Mouse (Mus musculus) left cerebral cortex, adult 2 months (tissue): ENCODE measurements around the gene Mindy4. TPM values are rescaled to one million over a fixed set of nuclear protein-coding genes. Genes with fewer than 3 reads are reported as not detected.

Source experiments
- DNase-seq, 2 experiments: peaks; one replicate each; pipeline ENCODE4 v3.0.0; 2021 to 2022; ENCODE audit warnings: low spot score in 2 of 2, mixed read lengths in 1 of 2; ENCODE audit errors: extremely low spot score in 1 of 2
- H3K27ac ChIP-seq: fragments of 200-600 bp; 2 replicates; pipeline ENCODE4 v1.8.1; 2022
- H3K4me3 ChIP-seq: fragments of 200-600 bp; 2 replicates; pipeline ENCODE4 v1.8.1; 2022
- CTCF ChIP-seq: fragments of 200-600 bp; IDR thresholded peaks from 2 replicates; pipeline ENCODE4 v1.8.1; 2022; ENCODE audit warnings: antibody characterized with exemption, mild to moderate bottlenecking, moderate library complexity
- intact Hi-C: fragments of 180-260 bp; cut with DNase I; formaldehyde crosslinking; loops from one replicate; pipeline ENCODE4 v1.15.1; 2025
- total RNA-seq, 2 experiments: library from RNA; stranded (reverse); gene quantifications; 2 replicates each; pipeline ENCODE4 v1.2.3; 2021

Gene Mindy4
- total RNA-seq, 2 experiments from 2014 or later = 10.2 to 11.0 TPM

- Histone ChIP-seq H3K27ac (no peak overlapping the region), H3K4me3 (no peak overlapping the region)
- DNase-seq = no peak
- intact Hi-C loops = no loop called here
- TF ChIP-seq CTCF = no peak
Observed at GRCm38 (mm10) chr6:55245680-55246079, 42.5 kb downstream of the Mindy4 start.

GRCm38 (mm10) chr6:55246441-55246840, 43.3 kb downstream of the Mindy4 start:
- no peak overlapping the region for H3K4me3 ChIP-seq
- H3K27ac ChIP-seq = no peak overlapping the region
- intact Hi-C loops = no loop called here
- no peak for TF ChIP-seq CTCF
- DNase-seq = no peak

- no peak for TF ChIP-seq CTCF
- Histone ChIP-seq H3K27ac (no peak overlapping the region), H3K4me3 (no peak overlapping the region)
- no peak for DNase-seq
- intact Hi-C loops = no loop called here
Observed at GRCm38 (mm10) chr6:55246911-55247438, 43.8 kb downstream of the Mindy4 start.

GRCm38 (mm10) chr6:55249263-55249662, 46.1 kb downstream of the Mindy4 start:
- Histone ChIP-seq H3K4me3 (no peak overlapping the region), H3K27ac (no peak overlapping the region)
- no peak for DNase-seq
- intact Hi-C loops = no loop called here
- no peak; the same call in 1 of the 2 replicates for TF ChIP-seq CTCF

- Histone ChIP-seq H3K27ac (no peak overlapping the region), H3K4me3 (no peak overlapping the region)
- no peak for DNase-seq
- TF ChIP-seq CTCF = no peak
- intact Hi-C loops = no loop called here
Observed at GRCm38 (mm10) chr6:55250809-55251208, 47.6 kb downstream of the Mindy4 start.

GRCm38 (mm10) chr6:55251596-55251995, 48.4 kb downstream of the Mindy4 start:
- intact Hi-C loops = no loop called here
- H3K27ac ChIP-seq = no peak overlapping the region
- DNase-seq = no peak
- H3K4me3 ChIP-seq = no peak overlapping the region
- TF ChIP-seq CTCF = no peak

GRCm38 (mm10) chr6:55252731-55253247, 49.6 kb downstream of the Mindy4 start:
- no peak for DNase-seq
- TF ChIP-seq CTCF = no peak
- H3K4me3 ChIP-seq = no peak overlapping the region
- no peak overlapping the region for H3K27ac ChIP-seq
- intact Hi-C loops = no loop called here

- no peak for TF ChIP-seq CTCF
- intact Hi-C loops = no loop called here
- Histone ChIP-seq H3K4me3 (no peak overlapping the region), H3K27ac (no peak overlapping the region)
- DNase-seq = no peak
Observed at GRCm38 (mm10) chr6:55256500-55257191, 53.5 kb downstream of the Mindy4 start.

GRCm38 (mm10) chr6:55257246-55257645, 54.1 kb downstream of the Mindy4 start:
- intact Hi-C loops = no loop called here
- Histone ChIP-seq H3K4me3 (no peak overlapping the region), H3K27ac (no peak overlapping the region)
- no peak for DNase-seq
- no peak for TF ChIP-seq CTCF

- intact Hi-C loops = no loop called here
- no peak for TF ChIP-seq CTCF
- no peak overlapping the region for H3K4me3 ChIP-seq
- no peak for DNase-seq
- H3K27ac ChIP-seq = no peak overlapping the region
Observed at GRCm38 (mm10) chr6:55258428-55259325, 55.5 kb downstream of the Mindy4 start.

- Histone ChIP-seq H3K27ac (no peak overlapping the region), H3K4me3 (no peak overlapping the region)
- intact Hi-C loops = no loop called here
- DNase-seq = no peak
- no peak for TF ChIP-seq CTCF
Observed at GRCm38 (mm10) chr6:55262161-55262560, 59.0 kb downstream of the Mindy4 start.

- TF ChIP-seq CTCF = no peak
- DNase-seq = no peak
- Histone ChIP-seq H3K4me3 (no peak overlapping the region), H3K27ac (no peak overlapping the region)
- intact Hi-C loops = no loop called here
Observed at GRCm38 (mm10) chr6:55263490-55264046, 60.4 kb downstream of the Mindy4 start.
